Mouse (Mus musculus): ENCODE results near the gene Smg6. TPM values are rescaled to one million over a fixed set of nuclear protein-coding genes. Genes with fewer than 3 reads are reported as not detected.

The Smg6 gene
- polyA plus RNA-seq, 1 experiment from 2014 or later, result 17.5 TPM

GRCm38 (mm10) chr11:74976835-74977687 is 51.4 kb downstream of the Smg6 start:
- Histone ChIP-seq H3K9ac (no peak overlapping the region), H3K4me2 (no peak overlapping the region), H3K9me3 (replicated peaks) (no peaks in the 10 kb centered on the region), H3K27ac (no peak overlapping the region), H3K4me1 (0 out of 2 replicates have a peak, but pooled peaks cover 5% of the 10 kb centered on the region), H3K36me3 (peaks cover 10% of the 10 kb centered on the region), H3K27me3 (no peaks in the 10 kb centered on the region), H3K4me3 (replicated peaks) (no peak overlapping the region)
- WGBS, result 86% methylated on average over 3 of the region's 3 CpGs
- ATAC-seq (replicated peaks; ENCODE audit: low FRiP score), result no peak

- 34% methylated on average over 2 of the region's 2 CpGs for WGBS
- Histone ChIP-seq H3K27ac (no peak overlapping the region), H3K4me1 (0 out of 2 replicates have a peak, but pooled peaks cover 5% of the 10 kb centered on the region), H3K27me3 (no peaks in the 10 kb centered on the region), H3K36me3 (peaks cover 13% of the 10 kb centered on the region), H3K4me3 (replicated peaks) (no peak overlapping the region), H3K9me3 (replicated peaks) (no peaks in the 10 kb centered on the region), H3K4me2 (no peak overlapping the region), H3K9ac (no peak overlapping the region)
- peak; percentile 58 for ATAC-seq (replicated peaks; ENCODE audit: low FRiP score)
Observed at GRCm38 (mm10) chr11:74981464-74981863, 55.8 kb downstream of the Smg6 start.

GRCm38 (mm10) chr11:74982241-74982640 is 56.6 kb downstream of the Smg6 start:
- H3K4me1 ChIP-seq, result 0 out of 2 replicates have a peak, but pooled peaks cover 2% of the 10 kb centered on the region
- H3K4me3 ChIP-seq (replicated peaks), result no peak overlapping the region
- no peaks in the 10 kb centered on the region for H3K9me3 ChIP-seq (replicated peaks)
- H3K27ac ChIP-seq, result no peak overlapping the region
- peaks cover 13% of the 10 kb centered on the region for H3K36me3 ChIP-seq
- H3K9ac ChIP-seq, result no peak overlapping the region
- H3K4me2 ChIP-seq, result no peak overlapping the region
- H3K27me3 ChIP-seq, result no peaks in the 10 kb centered on the region
- ATAC-seq (replicated peaks; ENCODE audit: low FRiP score), result no peak

- H3K4me1 ChIP-seq, result peaks cover 35% of the 10 kb centered on the region
- no peak overlapping the region for H3K9ac ChIP-seq
- H3K27me3 ChIP-seq, result no peaks in the 10 kb centered on the region
- H3K36me3 ChIP-seq, result peaks cover 21% of the 10 kb centered on the region
- 13% methylated on average over 5 of the region's 5 CpGs for WGBS
- no peak overlapping the region for H3K4me3 ChIP-seq (replicated peaks)
- ATAC-seq (replicated peaks; ENCODE audit: low FRiP score), result no peak
- H3K9me3 ChIP-seq (replicated peaks), result no peaks in the 10 kb centered on the region
- no peak overlapping the region for H3K4me2 ChIP-seq
- peak overlapping the region; percentile 59 for H3K27ac ChIP-seq
Observed at GRCm38 (mm10) chr11:74988162-74988561, 62.5 kb downstream of the Smg6 start.

GRCm38 (mm10) chr11:74989047-74989446 is 63.4 kb downstream of the Smg6 start:
- 51% methylated on average over 2 of the region's 2 CpGs for WGBS
- peaks cover 35% of the 10 kb centered on the region for H3K4me1 ChIP-seq
- no peak for ATAC-seq (replicated peaks; ENCODE audit: low FRiP score)

GRCm38 (mm10) chr11:74990501-74990900 is 64.9 kb downstream of the Smg6 start:
- Histone ChIP-seq H3K9ac (no peak overlapping the region), H3K4me3 (replicated peaks) (no peak overlapping the region), H3K4me2 (no peak overlapping the region), H3K27me3 (no peaks in the 10 kb centered on the region), H3K4me1 (peaks cover 35% of the 10 kb centered on the region), H3K9me3 (replicated peaks) (no peaks in the 10 kb centered on the region), H3K27ac (no peak overlapping the region), H3K36me3 (peaks cover 22% of the 10 kb centered on the region)
- no peak for ATAC-seq (replicated peaks; ENCODE audit: low FRiP score)
- 71% methylated on average over 5 of the region's 5 CpGs for WGBS

More at GRCm38 (mm10) chr11:74989047-74989446, 63.4 kb downstream of the Smg6 start:
- Histone ChIP-seq H3K9ac (no peak overlapping the region), H3K27ac (peak overlapping the region; percentile 59), H3K4me3 (replicated peaks) (no peak overlapping the region), H3K4me2 (no peak overlapping the region), H3K27me3 (no peaks in the 10 kb centered on the region), H3K9me3 (replicated peaks) (no peaks in the 10 kb centered on the region), H3K36me3 (peaks cover 18% of the 10 kb centered on the region)

GRCm38 (mm10) chr11:74991290-74991689 is 65.7 kb downstream of the Smg6 start:
- H3K27me3 ChIP-seq, result no peaks in the 10 kb centered on the region
- no peak overlapping the region for H3K4me3 ChIP-seq (replicated peaks)
- H3K9me3 ChIP-seq (replicated peaks), result no peaks in the 10 kb centered on the region
- H3K9ac ChIP-seq, result no peak overlapping the region
- no peak overlapping the region for H3K4me2 ChIP-seq
- peaks cover 35% of the 10 kb centered on the region for H3K4me1 ChIP-seq
- peaks cover 22% of the 10 kb centered on the region for H3K36me3 ChIP-seq
- 67% methylated on average over 1 of the region's 1 CpGs for WGBS
- ATAC-seq (replicated peaks; ENCODE audit: low FRiP score), result no peak
- peak overlapping the region; percentile 88 for H3K27ac ChIP-seq

GRCm38 (mm10) chr11:74992427-74992987 is 66.9 kb downstream of the Smg6 start:
- no peaks in the 10 kb centered on the region for H3K27me3 ChIP-seq
- no peaks in the 10 kb centered on the region for H3K9me3 ChIP-seq (replicated peaks)
- peak; percentile 79; the same call in 1 of the 2 replicates for ATAC-seq (replicated peaks; ENCODE audit: low FRiP score)
- no peak overlapping the region for H3K9ac ChIP-seq
- H3K4me1 ChIP-seq, result peaks cover 35% of the 10 kb centered on the region
- WGBS, result 32% methylated on average over 9 of the region's 9 CpGs
- peak overlapping the region; percentile 88 for H3K27ac ChIP-seq
- H3K4me3 ChIP-seq (replicated peaks), result no peak overlapping the region
- peaks cover 26% of the 10 kb centered on the region for H3K36me3 ChIP-seq
- H3K4me2 ChIP-seq, result no peak overlapping the region

GRCm38 (mm10) chr11:74994141-74994540 is 68.5 kb downstream of the Smg6 start:
- WGBS, result 77% methylated on average over 1 of the region's 1 CpGs

GRCm38 (mm10) chr11:74994856-74995255 is 69.2 kb downstream of the Smg6 start:
- ATAC-seq (replicated peaks; ENCODE audit: low FRiP score), result no peak
- Histone ChIP-seq H3K4me1 (peaks cover 19% of the 10 kb centered on the region), H3K36me3 (peaks cover 36% of the 10 kb centered on the region), H3K4me2 (no peak overlapping the region), H3K27ac (no peak overlapping the region), H3K9me3 (replicated peaks) (no peaks in the 10 kb centered on the region), H3K9ac (no peak overlapping the region), H3K27me3 (no peaks in the 10 kb centered on the region), H3K4me3 (replicated peaks) (no peak overlapping the region)

More at GRCm38 (mm10) chr11:74994141-74994540, 68.5 kb downstream of the Smg6 start:
- Histone ChIP-seq H3K4me3 (replicated peaks) (no peak overlapping the region), H3K27me3 (no peaks in the 10 kb centered on the region), H3K9me3 (replicated peaks) (no peaks in the 10 kb centered on the region), H3K9ac (no peak overlapping the region), H3K36me3 (peaks cover 37% of the 10 kb centered on the region), H3K4me1 (peaks cover 20% of the 10 kb centered on the region), H3K4me2 (no peak overlapping the region), H3K27ac (no peak overlapping the region)
- no peak for ATAC-seq (replicated peaks; ENCODE audit: low FRiP score)

GRCm38 (mm10) chr11:74996482-74996881 is 70.9 kb downstream of the Smg6 start:
- ATAC-seq (replicated peaks; ENCODE audit: low FRiP score), result no peak
- Histone ChIP-seq H3K27me3 (no peaks in the 10 kb centered on the region), H3K36me3 (peaks cover 22% of the 10 kb centered on the region), H3K27ac (0 out of 2 replicates have a peak overlapping the region, but pooled peaks have one; percentile 4), H3K9ac (no peak overlapping the region), H3K4me1 (peaks cover 25% of the 10 kb centered on the region), H3K4me2 (no peak overlapping the region), H3K9me3 (replicated peaks) (no peaks in the 10 kb centered on the region), H3K4me3 (replicated peaks) (no peak overlapping the region)
- 77% methylated on average over 1 of the region's 1 CpGs for WGBS

GRCm38 (mm10) chr11:75000869-75001653 is 75.4 kb downstream of the Smg6 start:
- H3K4me1 ChIP-seq, result peaks cover 12% of the 10 kb centered on the region
- no peaks in the 10 kb centered on the region for H3K9me3 ChIP-seq (replicated peaks)
- H3K27ac ChIP-seq, result peak overlapping the region; percentile 75
- H3K9ac ChIP-seq, result no peak overlapping the region
- ATAC-seq (replicated peaks; ENCODE audit: low FRiP score), result peak; percentile 66
- peaks cover 14% of the 10 kb centered on the region; the same call in 1 of the 2 replicates for H3K36me3 ChIP-seq
- no peaks in the 10 kb centered on the region for H3K27me3 ChIP-seq
- H3K4me3 ChIP-seq (replicated peaks), result no peak overlapping the region
- WGBS, result 20% methylated on average over 10 of the region's 10 CpGs
- H3K4me2 ChIP-seq, result peak overlapping the region; percentile 14; the same call in 1 of the 2 replicates

Measured in kidney, embryonic 15.5 days (tissue).